Mouse (Mus musculus): ENCODE data around the gene Cpt1a. TPM values are rescaled to one million over a fixed set of nuclear protein-coding genes. Genes with fewer than 3 reads are reported as not detected.
A peak's percentile ranks its signal among the peaks of the same experiment; 100 is the strongest.

Gene Cpt1a
- polyA plus RNA-seq, 1 experiment from 2014 or later = 34.6 TPM

- WGBS = 15% methylated on average over 7 of the region's 7 CpGs
Observed at GRCm38 (mm10) chr19:3353415-3354111, 31.4 kb downstream of the Cpt1a start.

GRCm38 (mm10) chr19:3355096-3355495 lies 33.0 kb downstream of the Cpt1a start:
- Histone ChIP-seq H3K4me1 (ENCODE audit: control insufficient read depth, insufficient read depth, low read length) (peaks cover 16% of the 10 kb centered on the region), H3K9ac (ENCODE audit: low read length) (no peak overlapping the region), H3K27ac (ENCODE audit: low read length) (no peak overlapping the region), H3K4me3 (ENCODE audit: low read length) (no peak overlapping the region), H3K36me3 (ENCODE audit: control insufficient read depth, insufficient read depth) (peaks cover 32% of the 10 kb centered on the region), H3K4me2 (ENCODE audit: low read depth, low read length) (no peak overlapping the region), H3K27me3 (ENCODE audit: control insufficient read depth, insufficient read depth, low read length) (no peaks in the 10 kb centered on the region), H3K9me3 (replicated peaks; ENCODE audit: control insufficient read depth, low read length) (0 out of 2 replicates have a peak, but pooled peaks cover 4% of the 10 kb centered on the region)
- no peak for ATAC-seq (replicated peaks; ENCODE audit: extremely low read depth, insufficient read depth, low FRiP score)
- 66% methylated on average over 5 of the region's 5 CpGs for WGBS

More at GRCm38 (mm10) chr19:3353415-3354111, 31.4 kb downstream of the Cpt1a start:
- Histone ChIP-seq H3K27me3 (ENCODE audit: control insufficient read depth, insufficient read depth, low read length) (no peaks in the 10 kb centered on the region), H3K27ac (ENCODE audit: low read length) (peak overlapping the region; percentile 85), H3K36me3 (ENCODE audit: control insufficient read depth, insufficient read depth) (peaks cover 38% of the 10 kb centered on the region), H3K9me3 (replicated peaks; ENCODE audit: control insufficient read depth, low read length) (0 out of 2 replicates have a peak, but pooled peaks cover 4% of the 10 kb centered on the region), H3K4me3 (ENCODE audit: low read length) (no peak overlapping the region), H3K4me2 (ENCODE audit: low read depth, low read length) (peak overlapping the region; percentile 11; the same call in 1 of the 2 replicates), H3K9ac (ENCODE audit: low read length) (no peak overlapping the region), H3K4me1 (ENCODE audit: control insufficient read depth, insufficient read depth, low read length) (peaks cover 16% of the 10 kb centered on the region)
- ATAC-seq (replicated peaks; ENCODE audit: extremely low read depth, insufficient read depth, low FRiP score) = peak; percentile 91

GRCm38 (mm10) chr19:3356516-3356915 lies 34.4 kb downstream of the Cpt1a start:
- WGBS = 88% methylated on average over 5 of the region's 5 CpGs
- no peak overlapping the region for H3K9ac ChIP-seq (ENCODE audit: low read length)
- ATAC-seq (replicated peaks; ENCODE audit: extremely low read depth, insufficient read depth, low FRiP score) = no peak
- H3K27me3 ChIP-seq (ENCODE audit: control insufficient read depth, insufficient read depth, low read length) = no peaks in the 10 kb centered on the region
- H3K9me3 ChIP-seq (replicated peaks; ENCODE audit: control insufficient read depth, low read length) = 0 out of 2 replicates have a peak, but pooled peaks cover 4% of the 10 kb centered on the region
- no peak overlapping the region for H3K4me2 ChIP-seq (ENCODE audit: low read depth, low read length)
- no peak overlapping the region for H3K27ac ChIP-seq (ENCODE audit: low read length)
- peaks cover 37% of the 10 kb centered on the region for H3K36me3 ChIP-seq (ENCODE audit: control insufficient read depth, insufficient read depth)
- H3K4me1 ChIP-seq (ENCODE audit: control insufficient read depth, insufficient read depth, low read length) = peaks cover 16% of the 10 kb centered on the region
- no peak overlapping the region for H3K4me3 ChIP-seq (ENCODE audit: low read length)

GRCm38 (mm10) chr19:3357620-3358019 lies 35.5 kb downstream of the Cpt1a start:
- 71% methylated on average over 4 of the region's 4 CpGs for WGBS
- Histone ChIP-seq H3K9me3 (replicated peaks; ENCODE audit: control insufficient read depth, low read length) (0 out of 2 replicates have a peak, but pooled peaks cover 4% of the 10 kb centered on the region), H3K36me3 (ENCODE audit: control insufficient read depth, insufficient read depth) (peaks cover 45% of the 10 kb centered on the region), H3K27ac (ENCODE audit: low read length) (no peak overlapping the region), H3K9ac (ENCODE audit: low read length) (no peak overlapping the region), H3K4me1 (ENCODE audit: control insufficient read depth, insufficient read depth, low read length) (peaks cover 15% of the 10 kb centered on the region), H3K4me3 (ENCODE audit: low read length) (no peak overlapping the region), H3K27me3 (ENCODE audit: control insufficient read depth, insufficient read depth, low read length) (no peaks in the 10 kb centered on the region), H3K4me2 (ENCODE audit: low read depth, low read length) (no peak overlapping the region)
- ATAC-seq (replicated peaks; ENCODE audit: extremely low read depth, insufficient read depth, low FRiP score) = no peak

GRCm38 (mm10) chr19:3359841-3360588 lies 37.9 kb downstream of the Cpt1a start:
- no peak overlapping the region for H3K4me2 ChIP-seq (ENCODE audit: low read depth, low read length)
- H3K4me1 ChIP-seq (ENCODE audit: control insufficient read depth, insufficient read depth, low read length) = no peaks in the 10 kb centered on the region
- 76% methylated on average over 13 of the region's 13 CpGs for WGBS
- H3K4me3 ChIP-seq (ENCODE audit: low read length) = no peak overlapping the region
- no peaks in the 10 kb centered on the region for H3K27me3 ChIP-seq (ENCODE audit: control insufficient read depth, insufficient read depth, low read length)
- no peak overlapping the region for H3K9ac ChIP-seq (ENCODE audit: low read length)
- 0 out of 2 replicates have a peak, but pooled peaks cover 2% of the 10 kb centered on the region for H3K9me3 ChIP-seq (replicated peaks; ENCODE audit: control insufficient read depth, low read length)
- H3K36me3 ChIP-seq (ENCODE audit: control insufficient read depth, insufficient read depth) = peaks cover 66% of the 10 kb centered on the region
- no peak overlapping the region for H3K27ac ChIP-seq (ENCODE audit: low read length)
- no peak for ATAC-seq (replicated peaks; ENCODE audit: extremely low read depth, insufficient read depth, low FRiP score)

GRCm38 (mm10) chr19:3363510-3363909 lies 41.4 kb downstream of the Cpt1a start:
- WGBS = 82% methylated on average over 4 of the region's 4 CpGs
- Histone ChIP-seq H3K4me3 (ENCODE audit: low read length) (no peak overlapping the region), H3K9me3 (replicated peaks; ENCODE audit: control insufficient read depth, low read length) (0 out of 2 replicates have a peak, but pooled peaks cover 4% of the 10 kb centered on the region), H3K9ac (ENCODE audit: low read length) (no peak overlapping the region), H3K27ac (ENCODE audit: low read length) (no peak overlapping the region), H3K36me3 (ENCODE audit: control insufficient read depth, insufficient read depth) (peaks cover 67% of the 10 kb centered on the region), H3K4me1 (ENCODE audit: control insufficient read depth, insufficient read depth, low read length) (no peaks in the 10 kb centered on the region), H3K27me3 (ENCODE audit: control insufficient read depth, insufficient read depth, low read length) (no peaks in the 10 kb centered on the region), H3K4me2 (ENCODE audit: low read depth, low read length) (no peak overlapping the region)
- ATAC-seq (replicated peaks; ENCODE audit: extremely low read depth, insufficient read depth, low FRiP score) = no peak

- H3K9ac ChIP-seq (ENCODE audit: low read length) = no peak overlapping the region
- H3K36me3 ChIP-seq (ENCODE audit: control insufficient read depth, insufficient read depth) = peaks cover 78% of the 10 kb centered on the region
- H3K9me3 ChIP-seq (replicated peaks; ENCODE audit: control insufficient read depth, low read length) = 0 out of 2 replicates have a peak, but pooled peaks cover 4% of the 10 kb centered on the region
- H3K4me1 ChIP-seq (ENCODE audit: control insufficient read depth, insufficient read depth, low read length) = no peaks in the 10 kb centered on the region
- ATAC-seq (replicated peaks; ENCODE audit: extremely low read depth, insufficient read depth, low FRiP score) = no peak
- H3K4me3 ChIP-seq (ENCODE audit: low read length) = no peak overlapping the region
- no peak overlapping the region for H3K4me2 ChIP-seq (ENCODE audit: low read depth, low read length)
- no peaks in the 10 kb centered on the region for H3K27me3 ChIP-seq (ENCODE audit: control insufficient read depth, insufficient read depth, low read length)
- 90% methylated on average over 3 of the region's 3 CpGs for WGBS
- no peak overlapping the region for H3K27ac ChIP-seq (ENCODE audit: low read length)
Observed at GRCm38 (mm10) chr19:3365089-3365488, 43.0 kb downstream of the Cpt1a start.

GRCm38 (mm10) chr19:3368276-3368675 lies 46.1 kb downstream of the Cpt1a start:
- Histone ChIP-seq H3K27me3 (ENCODE audit: control insufficient read depth, insufficient read depth, low read length) (no peaks in the 10 kb centered on the region), H3K4me3 (ENCODE audit: low read length) (no peak overlapping the region), H3K9me3 (replicated peaks; ENCODE audit: control insufficient read depth, low read length) (0 out of 2 replicates have a peak, but pooled peaks cover 4% of the 10 kb centered on the region), H3K4me2 (ENCODE audit: low read depth, low read length) (no peak overlapping the region), H3K36me3 (ENCODE audit: control insufficient read depth, insufficient read depth) (peaks cover 72% of the 10 kb centered on the region), H3K9ac (ENCODE audit: low read length) (no peak overlapping the region), H3K27ac (ENCODE audit: low read length) (no peak overlapping the region), H3K4me1 (ENCODE audit: control insufficient read depth, insufficient read depth, low read length) (no peaks in the 10 kb centered on the region)
- no peak for ATAC-seq (replicated peaks; ENCODE audit: extremely low read depth, insufficient read depth, low FRiP score)
- 86% methylated on average over 3 of the region's 3 CpGs for WGBS

GRCm38 (mm10) chr19:3373380-3373779 lies 51.2 kb downstream of the Cpt1a start:
- H3K4me3 ChIP-seq (ENCODE audit: low read length) = no peak overlapping the region
- H3K27ac ChIP-seq (ENCODE audit: low read length) = no peak overlapping the region
- no peaks in the 10 kb centered on the region for H3K27me3 ChIP-seq (ENCODE audit: control insufficient read depth, insufficient read depth, low read length)
- no peak; the same call in 1 of the 2 replicates for ATAC-seq (replicated peaks; ENCODE audit: extremely low read depth, insufficient read depth, low FRiP score)
- WGBS = 61% methylated on average over 12 of the region's 12 CpGs
- no peaks in the 10 kb centered on the region for H3K4me1 ChIP-seq (ENCODE audit: control insufficient read depth, insufficient read depth, low read length)
- no peak overlapping the region for H3K4me2 ChIP-seq (ENCODE audit: low read depth, low read length)
- no peaks in the 10 kb centered on the region for H3K9me3 ChIP-seq (replicated peaks; ENCODE audit: control insufficient read depth, low read length)
- H3K36me3 ChIP-seq (ENCODE audit: control insufficient read depth, insufficient read depth) = peaks cover 51% of the 10 kb centered on the region
- no peak overlapping the region for H3K9ac ChIP-seq (ENCODE audit: low read length)
